Mouse (Mus musculus) cortical plate, adult 2 months (tissue): Measurements from ENCODE around the gene Tspan4.

Experiments used
- CTCF ChIP-seq: fragments of 200-500 bp; IDR thresholded peaks from 2 replicates; pipeline ENCODE4 v1.5.1; 2011; ENCODE audit warnings: mild to moderate bottlenecking, control low read depth, low read length; ENCODE audit not compliant: insufficient read depth; ENCODE audit errors: extremely low read depth
- POLR2A ChIP-seq: fragments of 200-500 bp; IDR thresholded peaks from 2 replicates; pipeline ENCODE4 v1.6.1; 2011; ENCODE audit warnings: mild to moderate bottlenecking, low read length, control low read depth; ENCODE audit not compliant: insufficient read depth; ENCODE audit errors: extremely low read depth

GRCm38 (mm10) chr7:141459301-141459711, 15.7 kb upstream of the Tspan4 start:
- TF ChIP-seq POLR2A (no peak), CTCF (no peak)
